Mouse (Mus musculus) layer of hippocampus, adult 6 months (tissue): ENCODE data around the gene Gm5483. TPM values are rescaled to one million over a fixed set of nuclear protein-coding genes. Genes with fewer than 3 reads are reported as not detected.

Experiments
- long read RNA-seq, 2 experiments: library from polyadenylated mRNA; unstranded; transcript quantifications; one replicate each; pipeline ENCODE4 v2.0.0; 2019 to 2020
- polyA plus RNA-seq: library from polyadenylated mRNA; unstranded; fragments of <200 nt; fragmentation: Nextera tagmentation; gene quantifications from 2 replicates; pipeline ENCODE4 v1.2.3, GENCODE M21; 2021

Gene Gm5483
- not detected in 2 replicates for polyA plus RNA-seq
- long read RNA-seq, experiment 1, result 0 reads
- long read RNA-seq, experiment 2, result 0 reads

DNA sequence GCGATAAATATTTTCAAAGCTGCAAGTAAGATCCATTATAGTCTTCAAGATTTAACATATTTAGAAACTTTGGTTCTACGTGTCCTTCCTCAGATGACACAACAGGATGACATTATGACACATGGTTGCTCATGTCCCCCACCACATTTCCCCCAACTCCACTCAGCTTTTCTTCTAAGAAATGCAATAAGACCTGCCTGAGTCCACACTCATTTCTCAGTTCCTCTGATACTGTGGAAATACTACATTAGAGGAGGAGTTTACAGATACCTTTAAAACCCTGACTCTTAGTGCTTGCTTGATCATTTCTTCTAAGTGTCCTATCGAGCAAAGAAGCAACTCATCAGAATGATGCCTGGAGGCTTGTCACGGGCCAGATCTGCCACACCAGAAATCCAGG lies at the start of gene Gm5483:
Gene Gm5483, plus strand, starts transcription at position 301 of the 400 bp plus-strand sequence.

DNA sequence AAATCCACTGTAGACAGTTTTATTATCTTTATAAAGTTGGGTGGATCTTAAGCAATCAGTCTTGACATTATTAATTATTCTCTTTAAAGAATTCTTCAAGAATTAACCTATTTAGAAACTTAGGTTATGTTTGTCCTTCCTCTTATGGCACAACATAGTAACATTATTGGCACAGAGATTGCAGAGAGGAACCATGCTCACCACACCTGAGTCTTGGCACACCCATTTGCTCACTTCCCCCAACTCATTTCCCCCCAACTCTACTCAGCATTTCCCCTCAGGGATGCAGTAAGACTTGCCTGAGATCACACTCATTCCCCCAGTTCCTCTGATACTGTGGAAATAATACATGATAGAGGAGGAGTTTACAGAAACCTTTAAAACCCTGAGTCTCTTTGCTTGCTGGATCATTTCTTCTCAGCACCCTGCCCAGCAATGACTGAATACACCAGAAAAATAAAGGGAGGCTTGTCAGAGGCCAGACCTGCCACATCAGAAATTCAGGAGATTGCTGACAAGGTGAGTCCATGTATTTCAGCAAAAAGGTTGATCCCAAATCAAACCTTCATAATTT lies 27.5 kb upstream of the Gm5483 start, which contains the start of gene Stfa2l1:
Gene Stfa2l1, plus strand, starts transcription at position 410 of the 574 bp plus-strand sequence.

DNA sequence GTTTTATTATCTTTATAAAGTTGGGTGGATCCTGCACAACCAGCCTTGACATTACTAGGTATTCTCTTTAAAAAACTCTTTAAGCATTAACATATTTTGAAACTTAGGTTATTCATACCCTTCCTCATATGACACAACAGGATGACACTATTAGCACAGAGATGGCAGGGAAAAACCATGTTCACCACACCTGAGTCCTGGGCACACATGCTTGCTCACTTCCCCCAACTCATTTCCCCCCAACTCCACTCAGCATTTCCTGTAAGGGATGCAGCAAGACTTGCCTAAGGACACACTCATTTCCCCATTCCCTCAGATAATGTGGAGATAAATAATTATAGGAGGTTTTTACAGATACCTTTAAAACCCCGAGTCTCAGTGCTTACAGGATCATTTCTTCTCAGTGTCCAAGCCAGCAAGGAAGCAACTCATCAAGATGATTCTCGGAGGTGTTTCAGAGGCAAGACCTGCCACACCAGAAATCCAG lies 26.0 kb downstream of the Gm5483 start, which contains the start of gene Gm5416:
Gene Gm5416, plus strand, starts transcription at position 437 of the 487 bp plus-strand sequence.

DNA sequence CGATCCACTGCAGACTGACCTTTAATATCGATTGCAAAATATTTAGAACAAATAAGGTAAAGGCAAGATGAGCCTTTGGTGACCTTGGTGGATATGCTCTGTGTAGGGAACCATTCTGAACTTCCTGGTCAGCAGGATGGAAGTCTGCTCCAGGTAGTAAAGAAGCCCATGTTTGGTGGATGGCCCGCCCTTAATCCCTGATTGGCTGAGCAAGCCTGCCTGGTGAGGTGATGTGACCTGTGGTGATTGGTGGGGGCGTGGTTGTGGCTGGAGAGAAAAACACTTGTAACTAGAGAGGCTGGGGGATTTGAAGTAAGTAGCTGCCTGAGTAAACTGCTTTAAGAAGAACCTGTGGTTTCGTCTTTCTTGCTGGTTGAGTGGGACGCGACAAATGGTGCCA lies 37.2 kb downstream of the Gm5483 start, which contains the start of gene 2010005H15Rik:
Gene 2010005H15Rik, plus strand, starts transcription at position 301 of the 400 bp plus-strand sequence.

Other genes starting within 250 kb of the Gm5483 start
- gene Parp9, start 245.7 kb upstream of the Gm5483 start, polyA plus RNA-seq, result 1.9 and 2.1 TPM in 2 replicates
- 1.5 and 2.1 TPM in 2 replicates for gene Dtx3l, start 245.1 kb upstream of the Gm5483 start, polyA plus RNA-seq
- 52.5 and 52.7 TPM in 2 replicates for gene Kpna1, start 205.5 kb upstream of the Gm5483 start, polyA plus RNA-seq
- 4.2 and 4.5 TPM in 2 replicates for gene Wdr5b, start 143.0 kb upstream of the Gm5483 start, polyA plus RNA-seq
- gene Fam162a, start 112.6 kb upstream of the Gm5483 start, polyA plus RNA-seq, result 260 and 273 TPM in 2 replicates
- gene Ccdc58, start 112.5 kb upstream of the Gm5483 start, polyA plus RNA-seq, result 28.5 and 29.9 TPM in 2 replicates
- not detected in 2 replicates for gene Csta1, start 53.0 kb upstream of the Gm5483 start, polyA plus RNA-seq
- not detected in 2 replicates for gene Stfa2l1, start 27.4 kb upstream of the Gm5483 start, polyA plus RNA-seq
- not detected in 2 replicates for gene Gm5416, start 26.2 kb downstream of the Gm5483 start, polyA plus RNA-seq
- not detected in 2 replicates for gene 2010005H15Rik, start 37.3 kb downstream of the Gm5483 start, polyA plus RNA-seq
- not detected in 2 replicates for gene Stfa1, start 92.7 kb downstream of the Gm5483 start, polyA plus RNA-seq
- not detected in 2 replicates for gene BC117090, start 150.1 kb downstream of the Gm5483 start, polyA plus RNA-seq
- gene BC100530, start 183.5 kb downstream of the Gm5483 start, polyA plus RNA-seq, result not detected in 2 replicates
- gene Stfa2, start 224.2 kb downstream of the Gm5483 start, polyA plus RNA-seq, result not detected in 2 replicates